Mouse (Mus musculus): ENCODE results near the gene Rnf157. TPM values are rescaled to one million over a fixed set of nuclear protein-coding genes. Genes with fewer than 3 reads are reported as not detected.

Gene Rnf157
- 23.3 and 36.8 TPM in 2 replicates for polyA plus RNA-seq (2016; fragmentation: Nextera tagmentation; extraction: Ambion mirVana)

- Histone ChIP-seq H3K4me1 (peaks cover 26% of the 10 kb centered on the region), H3K9ac (peak within 1 kb of the TSS; percentile 97), H3K27ac (peak within 1 kb of the TSS; percentile 87), H3K36me3 (replicated peaks) (no peaks in the 10 kb centered on the region), H3K27me3 (peaks cover 14% of the 10 kb centered on the region), H3K4me3 (replicated peaks) (peak within 1 kb of the TSS; percentile 83), H3K9me3 (no peaks in the 10 kb centered on the region), H3K4me2 (peak within 1 kb of the TSS; percentile 98)
- WGBS, result 2% methylated on average over 59 of the region's 82 CpGs
- peak; percentile 96 for ATAC-seq (ENCODE audit: low FRiP score)
These were observed at the start of gene Rnf157 for GRCm38 (mm10) chr11:116412904-116413630. Rnf157 (minus strand) TSS chr11:116413032.

- no peaks in the 10 kb centered on the region for H3K4me1 ChIP-seq
- no peak overlapping the region for H3K4me3 ChIP-seq (replicated peaks)
- 59% methylated on average over 4 of the region's 4 CpGs for WGBS
- H3K9ac ChIP-seq, result no peak overlapping the region
- H3K9me3 ChIP-seq, result no peaks in the 10 kb centered on the region
- no peak overlapping the region for H3K27ac ChIP-seq
- H3K4me2 ChIP-seq, result no peak overlapping the region
- peaks cover 4% of the 10 kb centered on the region; the same call in 1 of the 2 replicates for H3K27me3 ChIP-seq
- H3K36me3 ChIP-seq (replicated peaks), result no peaks in the 10 kb centered on the region
- no peak for ATAC-seq (ENCODE audit: low FRiP score)
These were observed 47.0 kb upstream of the Rnf157 start for GRCm38 (mm10) chr11:116459786-116460185.

- 85% methylated on average over 8 of the region's 8 CpGs for WGBS
These were observed 43.4 kb upstream of the Rnf157 start for GRCm38 (mm10) chr11:116456234-116456633.

GRCm38 (mm10) chr11:116453889-116454288 is 41.1 kb upstream of the Rnf157 start:
- Histone ChIP-seq H3K27ac (no peak overlapping the region), H3K9ac (no peak overlapping the region), H3K9me3 (0 out of 2 replicates have a peak, but pooled peaks cover 5% of the 10 kb centered on the region), H3K4me2 (no peak overlapping the region), H3K4me3 (replicated peaks) (no peak overlapping the region), H3K27me3 (peaks cover 4% of the 10 kb centered on the region; the same call in 1 of the 2 replicates), H3K4me1 (no peaks in the 10 kb centered on the region), H3K36me3 (replicated peaks) (no peaks in the 10 kb centered on the region)
- 87% methylated on average over 10 of the region's 10 CpGs for WGBS
- no peak for ATAC-seq (ENCODE audit: low FRiP score)

More at GRCm38 (mm10) chr11:116456234-116456633, 43.4 kb upstream of the Rnf157 start:
- Histone ChIP-seq H3K9me3 (no peaks in the 10 kb centered on the region), H3K27ac (no peak overlapping the region), H3K4me1 (no peaks in the 10 kb centered on the region), H3K27me3 (peaks cover 4% of the 10 kb centered on the region; the same call in 1 of the 2 replicates), H3K4me3 (replicated peaks) (no peak overlapping the region), H3K4me2 (no peak overlapping the region), H3K36me3 (replicated peaks) (no peaks in the 10 kb centered on the region), H3K9ac (no peak overlapping the region)
- no peak for ATAC-seq (ENCODE audit: low FRiP score)

GRCm38 (mm10) chr11:116449341-116449740 is 36.5 kb upstream of the Rnf157 start:
- Histone ChIP-seq H3K27ac (no peak overlapping the region), H3K4me2 (no peak overlapping the region), H3K4me3 (replicated peaks) (no peak overlapping the region), H3K36me3 (replicated peaks) (no peaks in the 10 kb centered on the region), H3K9me3 (0 out of 2 replicates have a peak, but pooled peaks cover 5% of the 10 kb centered on the region), H3K27me3 (peaks cover 22% of the 10 kb centered on the region), H3K9ac (no peak overlapping the region), H3K4me1 (peaks cover 7% of the 10 kb centered on the region; the same call in 1 of the 2 replicates)
- WGBS, result 97% methylated on average over 3 of the region's 3 CpGs
- ATAC-seq (ENCODE audit: low FRiP score), result no peak

GRCm38 (mm10) chr11:116447822-116448221 is 35.0 kb upstream of the Rnf157 start:
- Histone ChIP-seq H3K9ac (no peak overlapping the region), H3K9me3 (0 out of 2 replicates have a peak, but pooled peaks cover 5% of the 10 kb centered on the region), H3K27me3 (peaks cover 22% of the 10 kb centered on the region), H3K36me3 (replicated peaks) (no peaks in the 10 kb centered on the region), H3K4me2 (no peak overlapping the region), H3K4me1 (peaks cover 7% of the 10 kb centered on the region; the same call in 1 of the 2 replicates), H3K27ac (no peak overlapping the region), H3K4me3 (replicated peaks) (no peak overlapping the region)
- 68% methylated on average over 5 of the region's 5 CpGs for WGBS
- no peak for ATAC-seq (ENCODE audit: low FRiP score)

GRCm38 (mm10) chr11:116446308-116446887 is 33.6 kb upstream of the Rnf157 start:
- H3K4me3 ChIP-seq (replicated peaks), result no peak overlapping the region
- H3K27ac ChIP-seq, result no peak overlapping the region
- peak; percentile 53 for ATAC-seq (ENCODE audit: low FRiP score)

GRCm38 (mm10) chr11:116445596-116446307 is 32.9 kb upstream of the Rnf157 start:
- Histone ChIP-seq H3K4me1 (peaks cover 7% of the 10 kb centered on the region; the same call in 1 of the 2 replicates), H3K4me2 (no peak overlapping the region)

More at GRCm38 (mm10) chr11:116446308-116446887, 33.6 kb upstream of the Rnf157 start:
- H3K4me2 ChIP-seq, result no peak overlapping the region
- 0 out of 2 replicates have a peak, but pooled peaks cover 5% of the 10 kb centered on the region for H3K9me3 ChIP-seq
- WGBS, result 16% methylated on average over 19 of the region's 19 CpGs
- H3K4me1 ChIP-seq, result peaks cover 7% of the 10 kb centered on the region; the same call in 1 of the 2 replicates
- peaks cover 22% of the 10 kb centered on the region for H3K27me3 ChIP-seq
- no peaks in the 10 kb centered on the region for H3K36me3 ChIP-seq (replicated peaks)
- no peak overlapping the region for H3K9ac ChIP-seq

GRCm38 (mm10) chr11:116443935-116444334 is 31.1 kb upstream of the Rnf157 start:
- 85% methylated on average over 6 of the region's 6 CpGs for WGBS
- Histone ChIP-seq H3K27me3 (peaks cover 22% of the 10 kb centered on the region), H3K9me3 (no peaks in the 10 kb centered on the region), H3K9ac (no peak overlapping the region), H3K4me1 (peaks cover 10% of the 10 kb centered on the region; the same call in 1 of the 2 replicates), H3K27ac (no peak overlapping the region), H3K4me3 (replicated peaks) (no peak overlapping the region), H3K36me3 (replicated peaks) (peaks cover 12% of the 10 kb centered on the region), H3K4me2 (no peak overlapping the region)
- ATAC-seq (ENCODE audit: low FRiP score), result no peak

More at GRCm38 (mm10) chr11:116445596-116446307, 32.9 kb upstream of the Rnf157 start:
- WGBS, result 27% methylated on average over 16 of the region's 16 CpGs
- Histone ChIP-seq H3K36me3 (replicated peaks) (no peaks in the 10 kb centered on the region), H3K9ac (no peak overlapping the region), H3K27ac (no peak overlapping the region), H3K9me3 (0 out of 2 replicates have a peak, but pooled peaks cover 5% of the 10 kb centered on the region), H3K4me3 (replicated peaks) (no peak overlapping the region), H3K27me3 (peaks cover 22% of the 10 kb centered on the region)
- peak; percentile 68 for ATAC-seq (ENCODE audit: low FRiP score)

GRCm38 (mm10) chr11:116443311-116443710 is 30.5 kb upstream of the Rnf157 start:
- no peak overlapping the region for H3K9ac ChIP-seq
- 83% methylated on average over 6 of the region's 6 CpGs for WGBS
- peaks cover 22% of the 10 kb centered on the region for H3K27me3 ChIP-seq
- H3K27ac ChIP-seq, result no peak overlapping the region
- H3K36me3 ChIP-seq (replicated peaks), result peaks cover 14% of the 10 kb centered on the region
- no peaks in the 10 kb centered on the region for H3K9me3 ChIP-seq
- H3K4me1 ChIP-seq, result peaks cover 10% of the 10 kb centered on the region; the same call in 1 of the 2 replicates
- no peak overlapping the region for H3K4me2 ChIP-seq
- no peak overlapping the region for H3K4me3 ChIP-seq (replicated peaks)
- ATAC-seq (ENCODE audit: low FRiP score), result no peak

- H3K27ac ChIP-seq, result no peak overlapping the region
These were observed 30.0 kb upstream of the Rnf157 start for GRCm38 (mm10) chr11:116442867-116443177.

More at GRCm38 (mm10) chr11:116442867-116443177, 30.0 kb upstream of the Rnf157 start:
- Histone ChIP-seq H3K4me2 (no peak overlapping the region), H3K4me1 (peaks cover 10% of the 10 kb centered on the region; the same call in 1 of the 2 replicates), H3K36me3 (replicated peaks) (peaks cover 15% of the 10 kb centered on the region), H3K9ac (no peak overlapping the region), H3K27me3 (peaks cover 17% of the 10 kb centered on the region), H3K4me3 (replicated peaks) (no peak overlapping the region), H3K9me3 (no peaks in the 10 kb centered on the region)
- ATAC-seq (ENCODE audit: low FRiP score), result no peak
- 78% methylated on average over 6 of the region's 6 CpGs for WGBS

Data from forebrain, embryonic 12.5 days (tissue).